Mouse (Mus musculus): Measurements from ENCODE around the gene Tpi1. TPM values are rescaled to one million over a fixed set of nuclear protein-coding genes. Genes with fewer than 3 reads are reported as not detected.
A peak's percentile ranks its signal among the peaks of the same experiment; 100 is the strongest.

The Tpi1 gene
- polyA plus RNA-seq, 1 experiment, result 74.7 TPM

GRCm38 (mm10) chr6:124858561-124859318 is 44.6 kb upstream of the Tpi1 start:
- Histone ChIP-seq H3K4me3 (ENCODE audit: extremely low read depth, insufficient read depth, insufficient read length) (no peak overlapping the region), H3K27me3 (ENCODE audit: control insufficient read depth, insufficient read depth, low read length) (peaks cover 19% of the 10 kb centered on the region), H3K4me1 (ENCODE audit: control insufficient read depth, insufficient read depth, insufficient read length) (peaks cover 8% of the 10 kb centered on the region), H3K36me3 (ENCODE audit: control insufficient read depth, insufficient read depth, low read length) (no peaks in the 10 kb centered on the region), H3K27ac (ENCODE audit: insufficient read depth, low read length) (no peak overlapping the region)
- WGBS, result 84% methylated on average over 25 of the region's 28 CpGs
- TF ChIP-seq POLR2A (IDR thresholded peaks at IDR 0.05; ENCODE audit: low read depth, low read length) (no peak), CTCF (IDR thresholded peaks at IDR 0.05; ENCODE audit: extremely low read depth, insufficient read depth, insufficient read length, insufficient replicate concordance) (no peak)
- no peak for DNase-seq (ENCODE audit: low read depth in 1 of 2, low spot score in 2 of 2)

- Histone ChIP-seq H3K36me3 (ENCODE audit: control insufficient read depth, insufficient read depth, low read length) (no peaks in the 10 kb centered on the region), H3K4me3 (ENCODE audit: extremely low read depth, insufficient read depth, insufficient read length) (0 out of 2 replicates have a peak overlapping the region, but pooled peaks have one; percentile 6), H3K27ac (ENCODE audit: insufficient read depth, low read length) (no peak overlapping the region), H3K27me3 (ENCODE audit: control insufficient read depth, insufficient read depth, low read length) (peaks cover 13% of the 10 kb centered on the region), H3K4me1 (ENCODE audit: control insufficient read depth, insufficient read depth, insufficient read length) (peaks cover 5% of the 10 kb centered on the region)
- no peak for DNase-seq (ENCODE audit: low read depth in 1 of 2, low spot score in 2 of 2)
- no peak for TF ChIP-seq POLR2A (IDR thresholded peaks at IDR 0.05; ENCODE audit: low read depth, low read length)
- no peak for TF ChIP-seq CTCF (IDR thresholded peaks at IDR 0.05; ENCODE audit: extremely low read depth, insufficient read depth, insufficient read length, insufficient replicate concordance)
- 45% methylated on average over 26 of the region's 26 CpGs for WGBS
These were observed 43.9 kb upstream of the Tpi1 start for GRCm38 (mm10) chr6:124857840-124858530.

GRCm38 (mm10) chr6:124856916-124857839 is 43.1 kb upstream of the Tpi1 start, which contains the start of gene P3h3:
TSS of gene P3h3 (minus strand) at chr6:124857752.
- 2% methylated on average over 73 of the region's 86 CpGs for WGBS
- peak; percentile 19 to 64 for DNase-seq (ENCODE audit: low read depth in 1 of 2, low spot score in 2 of 2)
- Histone ChIP-seq H3K27me3 (ENCODE audit: control insufficient read depth, insufficient read depth, low read length) (peaks cover 12% of the 10 kb centered on the region), H3K4me1 (ENCODE audit: control insufficient read depth, insufficient read depth, insufficient read length) (peaks cover 4% of the 10 kb centered on the region), H3K36me3 (ENCODE audit: control insufficient read depth, insufficient read depth, low read length) (no peaks in the 10 kb centered on the region), H3K27ac (ENCODE audit: insufficient read depth, low read length) (no peak within 1 kb of the TSS), H3K4me3 (ENCODE audit: extremely low read depth, insufficient read depth, insufficient read length) (peak within 1 kb of the TSS; percentile 55; the same call in 1 of the 2 replicates)
- peak; percentile 55; the same call in 1 of the 2 replicates for TF ChIP-seq CTCF (IDR thresholded peaks at IDR 0.05; ENCODE audit: extremely low read depth, insufficient read depth, insufficient read length, insufficient replicate concordance)
- no peak for TF ChIP-seq POLR2A (IDR thresholded peaks at IDR 0.05; ENCODE audit: low read depth, low read length)

GRCm38 (mm10) chr6:124856321-124856720 is 42.2 kb upstream of the Tpi1 start:
- Histone ChIP-seq H3K27me3 (ENCODE audit: control insufficient read depth, insufficient read depth, low read length) (peaks cover 12% of the 10 kb centered on the region), H3K27ac (ENCODE audit: insufficient read depth, low read length) (no peak overlapping the region), H3K36me3 (ENCODE audit: control insufficient read depth, insufficient read depth, low read length) (no peaks in the 10 kb centered on the region), H3K4me1 (ENCODE audit: control insufficient read depth, insufficient read depth, insufficient read length) (peaks cover 4% of the 10 kb centered on the region), H3K4me3 (ENCODE audit: extremely low read depth, insufficient read depth, insufficient read length) (no peak overlapping the region)
- 33% methylated on average over 14 of the region's 14 CpGs for WGBS
- TF ChIP-seq POLR2A (IDR thresholded peaks at IDR 0.05; ENCODE audit: low read depth, low read length) (no peak), CTCF (IDR thresholded peaks at IDR 0.05; ENCODE audit: extremely low read depth, insufficient read depth, insufficient read length, insufficient replicate concordance) (no peak)
- DNase-seq (ENCODE audit: low read depth in 1 of 2, low spot score in 2 of 2), result no peak

DNA sequence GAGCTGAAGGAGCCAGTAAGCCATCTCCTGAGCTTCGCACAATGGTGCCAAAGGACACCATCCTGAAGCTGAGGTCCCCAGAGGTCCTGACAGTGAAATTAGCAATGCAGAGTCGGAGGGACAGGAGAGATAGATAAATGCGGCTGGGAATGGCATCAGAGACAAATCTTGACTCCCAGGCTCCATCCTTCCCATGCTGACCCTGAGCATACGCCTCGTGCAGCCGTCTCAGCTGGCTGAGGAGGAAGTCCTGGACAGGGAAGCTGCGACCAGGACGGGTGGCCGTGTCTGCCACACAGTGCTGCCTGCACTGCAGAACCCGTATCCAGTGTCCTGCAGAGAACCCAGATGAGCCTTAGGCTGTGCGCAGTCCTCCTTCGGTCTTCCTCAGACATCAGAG is 40.6 kb upstream of the Tpi1 start:
- TF ChIP-seq CTCF (IDR thresholded peaks at IDR 0.05; ENCODE audit: extremely low read depth, insufficient read depth, insufficient read length, insufficient replicate concordance), result no peak
- no peak for TF ChIP-seq POLR2A (IDR thresholded peaks at IDR 0.05; ENCODE audit: low read depth, low read length)
- no peak overlapping the region for H3K27ac ChIP-seq (ENCODE audit: insufficient read depth, low read length)
- H3K36me3 ChIP-seq (ENCODE audit: control insufficient read depth, insufficient read depth, low read length), result no peaks in the 10 kb centered on the region
- peaks cover 12% of the 10 kb centered on the region for H3K27me3 ChIP-seq (ENCODE audit: control insufficient read depth, insufficient read depth, low read length)
- H3K4me1 ChIP-seq (ENCODE audit: control insufficient read depth, insufficient read depth, insufficient read length), result peaks cover 4% of the 10 kb centered on the region
- WGBS, result 74% methylated on average over 12 of the region's 12 CpGs
- no peak for DNase-seq (ENCODE audit: low read depth in 1 of 2, low spot score in 2 of 2)
- H3K4me3 ChIP-seq (ENCODE audit: extremely low read depth, insufficient read depth, insufficient read length), result no peak overlapping the region

GRCm38 (mm10) chr6:124850535-124850934 is 36.4 kb upstream of the Tpi1 start:
- DNase-seq (ENCODE audit: low read depth in 1 of 2, low spot score in 2 of 2), result no peak
- no peaks in the 10 kb centered on the region for H3K36me3 ChIP-seq (ENCODE audit: control insufficient read depth, insufficient read depth, low read length)
- 69% methylated on average over 8 of the region's 8 CpGs for WGBS
- TF ChIP-seq POLR2A (IDR thresholded peaks at IDR 0.05; ENCODE audit: low read depth, low read length), result no peak
- TF ChIP-seq CTCF (IDR thresholded peaks at IDR 0.05; ENCODE audit: extremely low read depth, insufficient read depth, insufficient read length, insufficient replicate concordance), result no peak
- H3K27ac ChIP-seq (ENCODE audit: insufficient read depth, low read length), result no peak overlapping the region
- no peak overlapping the region for H3K4me3 ChIP-seq (ENCODE audit: extremely low read depth, insufficient read depth, insufficient read length)
- H3K27me3 ChIP-seq (ENCODE audit: control insufficient read depth, insufficient read depth, low read length), result no peaks in the 10 kb centered on the region
- H3K4me1 ChIP-seq (ENCODE audit: control insufficient read depth, insufficient read depth, insufficient read length), result no peaks in the 10 kb centered on the region

Data from spleen, adult 2 months (tissue).